Mouse (Mus musculus): ENCODE results near the gene Gm37240. TPM values are rescaled to one million over a fixed set of nuclear protein-coding genes. Genes with fewer than 3 reads are reported as not detected.

Gm37240 gene
- polyA plus RNA-seq, 1 experiment, result 0.26 TPM

DNA sequence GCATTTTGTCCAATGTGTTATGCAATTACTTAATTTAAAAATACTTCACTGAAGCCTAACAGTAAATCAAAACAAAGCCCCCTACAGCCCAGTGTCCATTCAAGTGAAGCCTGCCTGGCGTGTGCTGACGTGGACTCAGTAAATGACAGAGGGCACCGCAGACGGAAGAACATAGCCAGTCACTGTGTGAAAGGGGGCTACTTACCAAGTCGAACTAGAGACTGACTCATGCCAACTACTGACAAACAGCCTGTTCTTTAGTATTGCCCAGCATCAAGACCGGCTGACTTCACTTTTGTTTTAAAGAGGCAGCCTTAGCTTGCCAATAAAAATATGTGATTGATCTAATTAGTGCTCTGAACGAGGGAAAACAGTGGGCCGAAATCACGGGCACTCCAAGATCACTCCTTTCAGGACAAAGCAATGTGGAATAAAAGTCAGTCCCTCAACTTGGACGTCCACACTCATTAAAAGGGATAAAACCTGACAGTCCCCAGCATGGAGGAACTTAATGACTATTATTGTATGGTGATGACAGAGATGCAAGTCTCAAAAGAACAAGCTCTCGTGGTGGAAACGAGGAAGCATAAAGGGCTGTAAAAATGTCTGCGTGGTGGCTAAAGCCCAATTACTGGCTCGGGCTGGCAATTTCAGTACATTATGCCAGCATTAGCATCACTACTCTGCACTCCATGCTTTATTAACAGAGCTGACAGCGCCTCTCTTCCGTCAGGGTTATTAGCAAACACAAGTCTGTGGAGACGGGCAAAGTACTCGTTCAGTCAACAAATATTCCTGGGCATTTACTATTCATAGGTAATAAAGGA is 123.1 kb downstream of the Gm37240 start:
- DNase-seq (ENCODE audit: extremely low spot score in 1 of 2, low spot score in 1 of 2), result no peak

DNA sequence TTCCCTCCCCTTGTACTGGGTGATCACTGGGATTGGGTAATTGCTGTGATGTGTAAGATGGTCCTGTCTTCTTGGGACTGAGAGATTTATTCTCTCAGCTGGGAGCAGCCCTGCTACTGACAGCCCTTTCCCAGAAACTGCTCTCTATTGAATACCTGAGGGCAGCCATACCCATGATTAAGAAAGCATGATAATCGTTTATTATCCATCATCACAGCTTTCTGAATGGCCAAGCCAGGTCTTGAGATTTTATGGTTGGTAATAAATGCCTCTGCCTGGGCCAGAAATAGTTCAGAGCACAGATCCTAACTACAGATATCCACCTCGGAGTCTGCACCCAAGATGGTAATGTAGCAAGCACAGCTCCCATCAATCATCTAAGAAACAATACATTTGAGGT is 129.4 kb downstream of the Gm37240 start:
- no peak for DNase-seq (ENCODE audit: extremely low spot score in 1 of 2, low spot score in 1 of 2)

DNA sequence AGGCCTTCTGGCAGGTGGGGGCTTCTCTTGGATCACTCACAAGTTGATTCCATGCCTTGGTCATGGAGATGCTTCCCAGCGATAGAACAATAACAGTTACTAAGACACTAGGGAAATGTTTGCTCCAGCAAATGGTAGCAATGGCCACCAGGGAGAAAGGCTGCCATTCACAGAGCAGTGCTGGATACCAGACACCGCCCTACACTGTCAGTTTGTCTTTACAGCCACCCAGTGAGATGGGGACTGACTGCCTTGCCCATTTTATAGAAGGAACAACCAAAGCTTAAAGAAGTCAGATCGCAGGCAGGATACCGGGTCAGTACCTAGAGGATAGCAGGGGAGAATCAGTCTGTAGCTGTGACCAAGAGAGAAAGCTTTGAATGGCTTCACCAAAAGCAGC is 129.9 kb downstream of the Gm37240 start:
- no peak for DNase-seq (ENCODE audit: extremely low spot score in 1 of 2, low spot score in 1 of 2)

DNA sequence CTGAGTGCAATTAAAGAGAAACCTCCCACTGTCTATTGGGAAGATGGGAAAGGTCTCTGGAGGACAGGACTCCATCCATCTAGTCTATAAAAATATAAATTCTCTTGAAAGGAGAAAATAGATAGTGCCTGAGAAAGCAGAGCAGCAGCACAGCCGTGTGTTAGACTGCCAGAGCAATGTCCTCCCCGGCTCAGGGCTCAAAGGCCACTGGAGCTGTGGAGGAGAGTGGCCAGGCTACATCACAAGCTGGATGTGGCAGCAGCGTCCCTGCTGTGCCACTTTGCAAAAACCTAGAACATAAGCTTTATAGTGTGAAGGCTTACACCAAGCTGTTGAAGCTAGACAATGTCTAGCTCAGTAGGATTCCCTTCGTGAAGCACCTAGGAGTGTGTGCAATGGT is 138.0 kb downstream of the Gm37240 start:
- DNase-seq (ENCODE audit: extremely low spot score in 1 of 2, low spot score in 1 of 2), result no peak

DNA sequence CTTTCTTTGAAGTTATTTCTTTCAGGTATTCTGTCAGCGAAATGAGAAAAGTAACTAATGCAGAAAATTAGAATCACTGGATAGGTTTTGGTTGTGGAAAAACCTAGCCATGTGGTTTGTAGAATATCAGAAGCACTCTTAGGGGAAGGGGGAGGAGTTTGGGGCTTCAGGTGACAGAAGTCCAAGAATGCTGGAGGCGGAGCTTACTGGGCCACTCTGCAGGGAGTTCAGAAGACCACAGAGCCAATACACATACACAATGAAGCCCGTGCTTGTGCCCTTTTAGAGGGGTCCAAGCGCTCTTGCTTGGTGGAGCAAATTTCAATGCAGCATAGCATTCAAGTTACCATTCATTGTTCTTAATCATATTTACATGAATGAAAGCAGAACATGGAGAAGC is 138.5 kb downstream of the Gm37240 start:
- DNase-seq (ENCODE audit: extremely low spot score in 1 of 2, low spot score in 1 of 2), result no peak

DNA sequence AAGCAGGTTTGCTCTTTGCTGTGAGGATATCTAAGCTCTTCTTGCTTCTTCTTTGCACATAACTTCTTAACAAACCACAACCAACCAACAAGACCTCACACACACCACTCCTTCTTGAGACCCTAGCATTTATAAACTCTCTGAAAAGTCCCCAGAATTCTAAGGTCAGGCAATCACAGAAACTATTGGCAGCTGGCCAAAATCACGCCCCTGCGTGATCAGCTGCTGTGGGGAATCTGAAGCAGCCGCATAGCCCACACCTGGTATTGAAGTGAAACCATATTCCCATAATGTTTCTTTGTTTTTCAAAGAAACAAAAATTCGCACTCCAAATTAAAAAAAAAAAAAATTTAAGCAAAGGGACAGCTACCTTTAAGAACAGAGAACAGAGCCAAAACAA is 141.2 kb downstream of the Gm37240 start:
- no peak for DNase-seq (ENCODE audit: extremely low spot score in 1 of 2, low spot score in 1 of 2)

DNA sequence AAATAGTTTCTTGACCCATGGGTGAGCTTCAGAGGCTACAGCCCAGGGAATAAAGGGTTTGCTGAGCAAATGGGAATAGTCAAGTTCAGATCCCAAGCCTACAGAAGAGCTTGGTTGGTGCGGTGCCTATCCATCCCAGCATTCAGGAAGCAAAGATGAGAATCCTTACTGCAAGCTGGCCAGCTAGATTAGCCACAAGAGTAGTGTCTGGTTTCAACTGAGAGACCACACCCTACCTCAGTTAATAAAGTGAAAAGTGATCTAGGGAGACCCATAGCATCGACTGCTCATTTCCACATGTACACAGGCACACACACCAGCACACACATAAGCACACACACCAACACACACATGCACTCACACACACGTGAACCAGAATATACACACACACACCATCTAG is 145.6 kb downstream of the Gm37240 start:
- no peak for DNase-seq (ENCODE audit: extremely low spot score in 1 of 2, low spot score in 1 of 2)

DNA sequence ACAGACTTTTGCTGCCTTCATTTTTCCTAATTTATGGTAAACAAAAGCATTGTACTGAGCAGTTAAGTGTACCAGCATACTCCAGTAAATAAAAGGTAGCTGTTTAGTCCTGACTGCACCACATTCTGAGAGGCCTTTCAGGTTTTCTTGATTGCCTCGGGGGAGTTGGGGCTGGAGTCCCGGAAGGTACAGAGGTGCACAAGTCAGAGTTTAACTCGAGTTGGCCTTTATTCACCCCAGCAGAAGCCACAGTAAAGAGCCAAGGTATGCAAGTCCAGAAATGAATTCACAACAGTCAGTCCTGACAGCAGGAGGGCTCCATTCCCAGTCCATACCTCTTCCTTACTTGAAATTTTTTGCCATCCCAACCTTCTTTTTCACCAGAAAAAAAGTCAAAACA is 148.7 kb downstream of the Gm37240 start:
- DNase-seq (ENCODE audit: extremely low spot score in 1 of 2, low spot score in 1 of 2), result no peak

DNA sequence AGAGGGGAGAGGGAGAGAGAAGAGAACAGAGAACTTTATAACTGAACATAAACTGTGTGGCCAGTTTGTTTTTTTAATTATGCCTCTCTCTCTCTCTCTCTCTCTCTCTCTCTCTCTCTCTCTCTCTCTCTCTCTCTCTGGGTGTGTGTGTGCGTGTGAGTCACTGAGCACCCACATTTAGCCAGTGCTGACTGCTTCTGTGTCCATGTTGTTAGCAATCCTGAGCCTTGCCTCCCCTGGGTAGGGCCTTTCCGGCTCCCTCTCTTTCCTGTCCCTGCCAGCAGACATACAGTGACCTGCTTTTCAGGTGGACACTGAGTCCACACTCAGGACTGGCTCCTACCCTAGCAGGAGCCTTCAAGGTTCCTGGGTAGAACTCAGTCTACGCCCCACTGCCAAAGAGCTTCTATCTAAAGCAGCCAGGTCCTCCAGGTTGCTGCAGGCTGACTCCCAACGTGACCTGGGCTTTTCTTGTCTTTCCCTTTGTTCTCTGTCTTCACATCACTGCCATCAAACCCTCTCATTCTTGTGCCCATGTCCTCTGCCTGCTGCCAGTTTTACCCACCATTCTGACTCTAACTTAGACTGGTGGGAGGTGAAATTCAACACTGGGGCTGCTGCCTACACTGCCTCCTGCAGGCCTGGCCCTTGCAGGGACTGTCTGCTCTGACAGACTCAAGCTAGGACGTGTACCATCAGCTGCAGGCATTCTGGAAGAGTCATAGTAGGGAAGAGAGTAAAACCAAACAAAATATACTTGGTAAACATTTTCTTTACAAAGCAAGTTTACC is 153.2 kb downstream of the Gm37240 start:
- DNase-seq (ENCODE audit: extremely low spot score in 1 of 2, low spot score in 1 of 2), result peak in 1 of 2 experiments; percentile 30

DNA sequence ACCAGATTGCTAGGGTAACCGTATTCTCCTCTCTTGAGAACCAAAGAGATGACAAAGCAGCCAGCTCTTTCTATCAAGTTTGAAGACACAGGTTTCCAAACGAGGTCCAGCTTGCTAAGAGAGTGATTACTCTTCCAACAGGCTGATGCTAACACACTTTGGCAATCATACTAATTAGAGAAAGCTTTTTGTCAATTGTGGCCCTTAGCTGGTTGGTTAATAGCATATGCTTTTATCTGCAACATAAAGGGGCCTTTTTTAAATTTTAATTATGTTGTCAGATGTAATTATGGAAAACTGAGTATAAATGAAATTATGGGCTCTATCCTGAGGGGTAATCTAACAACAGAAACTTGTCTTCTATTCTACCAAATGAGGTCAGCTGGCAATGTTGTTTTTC is 160.1 kb downstream of the Gm37240 start:
- DNase-seq (ENCODE audit: extremely low spot score in 1 of 2, low spot score in 1 of 2), result no peak

DNA sequence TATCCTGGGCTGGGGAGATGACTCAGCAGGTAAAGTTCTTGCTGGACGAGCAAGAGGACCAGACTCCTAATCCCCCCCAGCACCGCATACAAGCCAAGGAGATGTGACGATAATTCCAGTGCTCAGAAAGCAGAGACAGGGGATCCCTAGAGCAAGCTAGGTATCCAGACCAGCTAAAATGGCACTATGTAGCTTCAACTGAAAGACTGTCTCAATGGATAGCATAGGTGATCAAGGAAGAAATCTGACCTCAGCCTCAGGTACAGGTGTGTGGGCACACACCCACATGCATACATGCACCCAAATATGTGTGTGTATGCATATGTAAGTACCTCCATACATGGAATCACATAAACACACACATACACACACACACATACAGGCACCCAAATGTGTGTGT is 161.3 kb downstream of the Gm37240 start:
- no peak for DNase-seq (ENCODE audit: extremely low spot score in 1 of 2, low spot score in 1 of 2)

DNA sequence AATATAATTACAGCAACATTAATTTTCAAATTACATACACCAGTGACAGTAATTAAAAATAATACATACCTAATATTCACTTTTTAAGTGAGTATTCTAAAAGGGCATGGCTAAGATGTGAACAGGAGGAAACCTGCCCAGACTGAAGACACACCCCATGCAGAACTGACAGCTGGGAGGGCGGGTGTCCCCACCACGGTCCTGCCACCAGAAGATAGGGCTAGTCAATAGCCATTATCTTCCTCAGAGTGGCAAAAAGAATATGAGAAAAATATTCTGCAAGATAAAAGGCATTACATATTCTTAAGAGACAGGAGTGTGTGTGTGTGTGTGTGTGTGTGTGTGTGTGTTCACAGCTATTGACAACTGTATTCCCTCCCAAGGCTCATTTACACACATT is 162.2 kb downstream of the Gm37240 start:
- no peak for DNase-seq (ENCODE audit: extremely low spot score in 1 of 2, low spot score in 1 of 2)

DNA sequence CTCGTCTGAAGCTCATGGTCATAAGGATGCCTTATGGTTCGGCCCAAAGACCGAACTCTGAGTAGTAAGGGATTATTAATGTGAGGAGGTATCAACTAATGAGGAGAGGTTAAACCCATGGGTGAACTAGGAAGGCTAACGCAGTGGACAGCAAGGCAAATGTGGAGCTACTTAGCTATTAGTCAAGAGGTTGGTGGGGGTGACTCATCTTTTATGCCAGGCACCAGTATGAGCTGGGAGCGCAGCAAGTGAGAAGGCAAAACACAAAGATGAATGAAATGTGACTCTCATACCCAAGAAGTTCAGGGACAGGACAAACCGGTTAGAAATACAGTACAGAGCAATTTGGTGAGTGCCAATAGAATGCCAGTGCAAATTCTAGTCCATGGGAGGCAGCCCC is 164.7 kb downstream of the Gm37240 start:
- no peak for DNase-seq (ENCODE audit: extremely low spot score in 1 of 2, low spot score in 1 of 2)

DNA sequence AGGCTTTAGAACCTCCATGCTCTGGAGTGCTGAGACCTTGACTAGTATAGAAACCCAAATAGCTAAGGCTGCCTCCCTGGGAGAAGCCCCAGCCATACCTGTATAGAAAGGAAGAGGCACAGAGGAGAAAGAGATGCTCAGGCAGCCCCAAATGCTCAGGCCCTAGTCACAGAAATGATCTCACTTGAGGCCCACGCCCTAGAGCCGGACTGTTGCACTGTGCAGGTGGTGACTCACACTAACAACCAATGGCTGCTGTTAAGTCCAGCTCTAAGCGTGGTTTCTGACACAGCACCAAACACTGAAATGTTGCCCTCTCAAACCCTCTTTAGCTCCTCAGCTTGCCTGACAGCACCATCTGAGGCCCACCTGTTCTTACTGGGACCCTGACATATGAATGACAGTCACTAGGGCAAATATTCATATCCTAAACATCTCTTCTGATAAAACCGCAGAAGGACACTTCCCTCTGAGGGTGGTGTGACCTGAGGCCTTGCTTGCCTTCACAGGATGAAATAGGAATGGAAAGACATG is 171.5 kb downstream of the Gm37240 start:
- DNase-seq (ENCODE audit: extremely low spot score in 1 of 2, low spot score in 1 of 2), result no peak

DNA sequence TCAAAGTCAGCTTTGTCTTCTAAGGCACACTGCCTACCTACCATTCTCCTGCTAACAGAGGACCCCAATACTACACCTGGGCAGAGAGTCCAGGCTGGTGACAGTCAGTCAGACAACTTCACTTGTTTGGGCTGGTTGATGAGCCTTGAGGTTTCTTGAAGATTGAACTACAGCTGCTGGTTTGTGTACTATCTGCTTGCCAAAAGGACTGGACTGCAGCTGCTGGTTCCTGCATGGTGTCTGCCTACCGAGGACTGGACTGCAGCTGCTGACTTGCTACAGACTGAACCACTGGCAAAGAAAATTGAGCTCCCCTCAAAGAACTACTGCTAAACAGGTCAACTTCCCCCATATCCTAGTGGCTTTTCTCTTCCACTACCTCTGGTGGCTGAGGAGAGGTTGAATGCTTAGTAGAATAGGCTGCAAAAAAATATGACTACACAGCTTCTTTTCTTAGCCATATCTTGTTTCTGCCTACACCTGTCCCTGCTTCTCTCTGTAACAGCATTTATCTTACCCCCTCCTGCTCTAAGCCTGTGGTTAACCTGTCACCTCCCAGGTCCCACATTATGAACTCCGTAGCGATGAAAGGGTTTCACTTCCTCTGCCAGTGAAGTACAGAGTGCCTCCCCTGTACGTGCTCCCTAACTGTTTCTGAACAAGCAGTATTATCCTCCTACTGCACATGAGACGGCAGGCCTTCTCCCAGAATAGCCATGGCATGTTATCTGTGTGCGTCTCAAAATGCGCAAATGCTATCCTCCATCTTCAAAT is 173.2 kb downstream of the Gm37240 start:
- DNase-seq (ENCODE audit: extremely low spot score in 1 of 2, low spot score in 1 of 2), result no peak

DNA sequence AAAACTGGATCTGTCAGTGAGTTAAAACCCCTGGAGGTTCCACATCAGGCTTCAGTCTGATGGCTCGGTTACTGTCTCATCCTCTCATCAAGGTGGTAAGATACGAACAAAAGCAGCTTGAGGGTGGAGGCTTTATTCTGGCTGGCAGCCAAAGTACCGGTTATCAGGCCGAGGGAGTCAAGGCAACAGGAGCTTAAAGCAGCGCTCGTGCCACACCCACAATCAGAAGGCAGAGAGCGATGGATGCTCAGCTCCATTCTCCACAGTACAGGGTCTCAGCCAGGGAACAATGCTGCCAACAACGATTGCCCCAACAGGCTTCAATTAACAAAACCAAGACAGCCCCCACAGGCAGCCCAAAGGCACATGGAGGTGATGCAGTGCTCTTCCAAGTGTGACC is 176.6 kb downstream of the Gm37240 start:
- no peak for DNase-seq (ENCODE audit: extremely low spot score in 1 of 2, low spot score in 1 of 2)

DNA sequence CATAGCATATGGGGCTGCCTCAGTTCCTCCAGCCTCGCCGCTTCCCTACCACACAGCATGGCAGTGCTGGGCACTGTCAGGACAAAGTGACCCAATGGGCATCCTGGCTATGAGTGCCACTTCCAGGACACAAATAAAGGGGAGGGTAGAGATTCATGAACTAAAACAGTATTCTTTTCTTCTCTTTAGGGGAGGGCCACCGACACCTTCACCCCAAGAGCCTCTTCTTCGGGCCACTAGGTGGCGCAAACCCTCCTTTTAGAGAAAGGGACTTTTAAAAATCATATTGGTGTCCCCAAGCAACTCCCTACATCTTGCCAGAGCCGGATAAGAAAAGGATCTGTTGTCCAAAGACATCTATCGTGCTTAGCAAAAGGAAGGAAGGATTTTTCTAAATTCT is 179.9 kb downstream of the Gm37240 start:
- DNase-seq (ENCODE audit: extremely low spot score in 1 of 2, low spot score in 1 of 2), result peak in 1 of 2 experiments; percentile 57

DNA sequence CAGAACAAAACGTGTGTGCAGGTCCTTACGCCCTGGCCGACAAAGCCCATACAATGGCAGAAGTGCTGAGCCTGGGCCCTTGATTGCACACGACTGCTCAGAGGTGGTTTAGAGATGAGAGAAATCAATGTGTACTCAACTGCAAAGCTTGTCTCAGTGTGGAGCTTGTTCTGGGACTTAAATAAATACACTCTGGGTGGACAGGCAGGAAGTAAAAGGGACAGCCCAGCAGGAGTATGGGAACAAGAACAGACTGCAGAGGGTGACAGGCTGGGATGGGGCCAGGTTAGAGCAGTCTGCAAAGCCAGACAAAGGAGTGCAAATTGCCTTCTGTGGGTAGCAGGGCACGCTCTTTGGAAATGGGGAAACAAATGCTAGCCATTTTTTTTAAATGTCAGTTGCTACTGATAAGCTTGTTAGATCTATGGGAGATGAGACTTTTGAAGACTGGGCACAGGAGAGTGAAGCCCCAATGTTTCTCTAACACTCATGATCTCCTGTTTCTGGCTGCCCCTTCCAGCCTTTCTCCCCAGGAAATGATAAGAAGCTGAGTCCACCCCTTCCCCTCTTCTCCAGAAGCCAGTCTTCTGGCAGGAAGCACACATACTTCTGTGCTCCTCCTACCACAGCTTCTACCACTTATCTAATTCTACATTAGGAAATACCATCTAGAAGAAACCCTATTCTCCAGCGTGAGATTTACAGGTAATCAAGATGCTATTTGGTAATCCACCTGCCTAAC is 184.0 kb downstream of the Gm37240 start:
- DNase-seq (ENCODE audit: extremely low spot score in 1 of 2, low spot score in 1 of 2), result no peak

DNA sequence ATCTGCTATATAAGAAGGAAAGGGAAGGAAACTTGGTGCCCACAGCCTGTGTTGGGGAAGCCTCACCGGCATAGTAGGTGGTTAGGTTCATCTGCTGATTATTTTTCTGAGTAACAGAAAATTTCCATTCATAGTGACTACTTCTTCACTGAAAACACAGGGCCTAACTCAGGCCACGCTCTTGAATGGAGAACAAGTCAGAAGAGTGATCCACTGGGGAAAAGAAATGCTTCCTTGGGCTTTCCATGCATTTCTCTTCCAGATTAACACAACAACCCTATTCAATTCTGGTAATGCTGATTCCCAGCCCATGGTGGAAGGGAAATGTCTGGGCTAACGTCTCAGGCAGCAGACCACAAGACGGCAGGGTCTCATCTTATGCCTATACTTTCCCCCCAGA is 188.8 kb downstream of the Gm37240 start:
- no peak for DNase-seq (ENCODE audit: extremely low spot score in 1 of 2, low spot score in 1 of 2)

DNA sequence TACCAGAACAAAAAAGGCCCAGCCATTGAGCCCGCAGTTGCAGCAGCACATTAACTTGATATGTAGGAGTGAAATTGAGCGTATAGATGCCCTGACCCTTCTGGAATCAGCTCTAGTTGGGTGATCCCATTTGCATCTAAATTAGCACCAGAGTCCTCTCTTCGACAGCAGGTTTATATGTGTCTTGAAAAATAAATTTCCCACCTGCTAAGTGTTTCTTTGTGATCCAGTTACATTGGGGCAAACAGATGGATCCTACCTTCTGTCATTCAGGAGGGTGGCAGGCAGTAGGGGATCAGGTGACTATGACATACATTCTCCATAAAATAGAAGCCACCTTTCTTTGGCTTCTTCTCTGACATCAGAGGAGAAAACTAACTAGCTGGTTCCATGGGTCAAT is 192.3 kb downstream of the Gm37240 start:
- DNase-seq (ENCODE audit: extremely low spot score in 1 of 2, low spot score in 1 of 2), result no peak

Measured in frontal cortex, adult 2 months (tissue).